Mouse (Mus musculus) layer of hippocampus, postnatal 10 days (tissue): Measurements from ENCODE around the gene Ogfod3. TPM values are rescaled to one million over a fixed set of nuclear protein-coding genes. Genes with fewer than 3 reads are reported as not detected.

ENCODE experiments used
- DNase-seq, 2 experiments: peaks; one replicate each; pipeline ENCODE4 v3.0.0; 2021; ENCODE audit warnings: low spot score in 2 of 2
- long read RNA-seq: library from polyadenylated mRNA; stranded (forward); transcript quantifications from one replicate; pipeline ENCODE4 v2.0.0, GENCODE M21; 2023
- total RNA-seq, 2 experiments: library from RNA; stranded (reverse); gene quantifications; 2 replicates each; pipeline ENCODE4 v1.2.3; 2021

The Ogfod3 gene
- total RNA-seq = 1 to 10 TPM; 7.4 to 9.5 TPM
- long read RNA-seq, transcript Ogfod3-201 (9 exons, 1,308 nt) = major isoform, 22 of 24 reads
- long read RNA-seq, partial matches to known transcripts = 0 of 24 reads
- long read RNA-seq, other reads (novel, unspliced or antisense) = 2 of 24 reads

DNA sequence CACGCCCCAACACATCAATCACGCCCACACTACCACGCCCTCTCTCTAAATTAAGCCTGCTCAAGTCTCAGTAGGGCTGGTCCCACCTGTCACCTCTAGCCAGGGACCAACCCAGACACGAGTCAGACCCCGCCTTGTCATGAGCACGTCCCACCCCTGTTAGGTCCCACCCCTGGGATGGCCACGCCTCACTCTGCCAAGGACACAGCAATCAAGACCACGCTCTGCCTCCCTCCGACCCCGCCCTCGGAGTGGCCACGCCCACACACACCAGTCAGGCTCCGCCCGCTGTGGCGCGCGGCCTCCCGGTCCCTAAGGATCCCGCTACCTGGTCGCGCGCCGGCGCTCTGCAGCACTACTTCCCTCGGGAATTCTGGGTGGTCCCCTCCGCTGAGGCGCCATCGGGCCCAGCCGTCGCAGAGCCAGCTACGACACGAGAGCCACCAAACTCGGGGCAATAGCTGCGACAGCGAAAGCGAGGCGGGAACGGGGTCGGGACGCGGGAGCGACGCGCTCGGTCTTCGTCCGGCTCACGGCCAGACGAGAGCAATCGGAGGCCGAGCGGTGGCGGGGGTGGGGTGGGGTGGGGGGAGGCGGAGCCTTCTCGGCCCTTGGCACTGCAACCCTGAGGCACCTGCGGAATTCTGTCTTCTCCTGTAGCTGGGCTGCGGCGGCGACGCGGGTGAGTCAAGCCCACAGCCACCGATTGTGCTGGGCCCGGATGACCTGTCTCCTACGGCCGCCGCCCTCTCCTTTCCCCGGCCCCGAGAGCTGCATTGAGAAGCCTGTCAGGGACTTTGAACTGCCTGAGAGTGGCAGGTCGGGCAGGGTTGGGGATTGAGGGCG, at the start of gene Ogfod3, which contains the start of gene Hexdc:
Gene Ogfod3 (minus strand): TSS at position 551 of the 846 bp plus-strand sequence.
Gene Hexdc (plus strand): TSS at position 273 of the 846 bp plus-strand sequence.
- peak; percentile 94 to 95 for DNase-seq

DNA sequence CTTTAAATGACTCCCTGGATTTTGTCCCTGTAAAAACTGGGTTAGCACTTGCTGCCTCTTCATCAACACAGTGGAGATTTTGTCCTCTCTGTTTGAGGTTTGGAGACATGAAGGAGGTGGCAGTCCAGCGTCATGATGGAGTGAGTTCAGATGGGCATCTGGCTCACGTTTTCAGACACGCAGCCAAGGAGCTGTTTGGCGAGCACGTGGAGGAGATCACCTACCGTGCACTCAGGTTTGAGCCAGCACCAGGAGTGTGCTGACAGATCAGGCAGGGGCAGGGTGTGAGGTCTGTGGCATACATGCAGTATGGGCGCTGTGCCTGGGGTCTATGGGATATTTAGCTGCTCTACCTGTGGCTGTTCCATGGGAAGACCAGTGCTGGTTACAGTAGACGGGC, 45.7 kb upstream of the Ogfod3 start:
- no peak for DNase-seq

DNA sequence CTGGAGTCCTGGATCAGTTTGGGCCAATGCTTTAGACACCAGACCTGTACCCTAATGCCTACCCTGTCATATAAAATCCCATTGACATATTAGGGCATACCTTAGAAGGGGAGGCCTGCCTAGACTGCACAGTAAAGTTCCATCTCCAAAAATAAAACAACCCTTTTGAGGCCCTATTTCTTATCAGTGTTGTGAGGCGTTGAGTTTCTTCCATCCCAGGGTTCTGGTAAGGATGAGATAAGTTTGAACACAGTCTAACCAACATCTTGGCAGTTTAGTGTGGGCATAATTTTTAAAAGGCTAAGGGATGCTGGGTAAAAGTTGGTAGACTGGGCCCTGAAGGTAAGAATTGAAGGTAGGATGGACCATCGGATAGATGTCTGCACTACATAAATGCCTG, 35.2 kb upstream of the Ogfod3 start:
- no peak for DNase-seq

- DNase-seq = no peak
These were observed 33.0 kb upstream of the Ogfod3 start for GRCm38 (mm10) chr11:121237345-121238128.

- DNase-seq = peak; percentile 95 to 97
These were observed 32.2 kb upstream of the Ogfod3 start, which contains the start of gene Narf for GRCm38 (mm10) chr11:121236564-121237344. Narf (plus strand) TSS chr11:121237253.

- DNase-seq = peak; percentile 38 to 49
These were observed 31.1 kb upstream of the Ogfod3 start for GRCm38 (mm10) chr11:121235475-121236238.

DNA sequence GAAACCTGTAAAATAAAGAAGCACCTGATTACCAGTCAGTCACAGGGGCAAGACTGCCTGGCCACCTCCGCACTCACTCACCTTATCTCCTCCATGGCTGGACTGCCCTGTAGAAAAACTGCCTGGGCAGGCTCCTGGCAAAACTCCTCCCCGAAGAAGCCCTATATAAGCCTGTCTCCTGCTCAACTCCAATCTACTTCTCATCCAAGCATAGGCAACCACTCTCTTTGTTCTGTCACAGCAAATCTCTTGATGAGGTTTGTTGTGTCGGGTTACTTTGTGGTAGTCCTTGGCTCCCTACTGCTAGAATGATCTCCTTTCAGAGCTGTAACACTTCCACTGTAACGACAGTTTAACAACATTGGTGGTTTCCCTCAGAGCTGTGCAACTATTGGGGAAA, 28.2 kb upstream of the Ogfod3 start:
- DNase-seq = no peak

DNA sequence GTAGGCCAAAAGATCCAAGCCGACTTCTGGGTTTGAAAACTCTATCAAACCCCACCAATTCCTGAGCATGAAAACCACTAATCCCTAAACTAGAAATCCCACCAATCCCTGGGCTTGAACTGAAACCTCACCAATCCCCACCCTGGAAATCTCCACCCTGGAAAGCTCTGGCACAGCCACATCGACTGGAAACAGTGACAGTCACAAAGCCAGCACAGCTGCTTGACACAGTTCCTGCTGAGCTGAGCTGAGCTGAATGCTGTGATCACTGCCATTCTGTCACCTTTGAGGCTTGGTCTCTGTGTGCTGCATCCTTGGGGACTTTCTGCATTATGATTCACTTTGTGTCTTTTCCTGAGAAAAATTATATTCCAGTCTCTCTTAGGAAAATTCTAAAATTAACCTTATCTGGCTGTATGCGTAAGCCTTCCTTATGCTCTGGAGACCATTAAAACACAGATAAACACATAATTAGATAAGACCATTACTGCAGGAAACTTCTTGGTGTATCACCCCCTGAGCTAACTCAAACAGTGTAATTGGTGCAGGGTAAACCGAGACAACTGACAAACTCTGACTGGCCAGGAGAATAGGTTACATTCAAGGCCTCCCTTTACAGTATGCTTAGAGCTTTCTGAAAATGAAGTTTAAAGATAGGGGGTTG, 27.2 kb upstream of the Ogfod3 start:
- no peak for DNase-seq

- no peak for DNase-seq
These were observed 26.7 kb upstream of the Ogfod3 start for GRCm38 (mm10) chr11:121231191-121231590.

DNA sequence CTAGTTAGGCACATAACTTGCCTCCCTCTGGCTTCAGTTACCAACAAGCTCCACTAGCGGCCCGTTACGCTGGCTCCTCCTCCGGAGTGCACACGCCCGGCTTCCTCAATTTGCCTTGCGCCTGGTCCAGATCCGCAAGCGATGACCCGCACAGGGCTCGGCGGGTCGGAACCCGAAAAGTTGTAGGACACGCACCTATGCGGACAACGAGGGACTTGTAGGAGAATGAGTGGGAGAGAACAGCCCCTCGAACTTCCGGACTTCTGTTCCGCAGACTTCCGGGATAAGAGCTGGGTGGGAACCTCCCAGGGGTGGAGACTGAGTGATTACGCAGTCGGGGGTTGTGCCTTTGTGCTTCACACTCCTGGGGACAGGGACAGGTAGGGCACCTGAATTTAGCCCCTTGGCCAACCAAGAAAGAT, 24.5 kb upstream of the Ogfod3 start, which contains the start of gene Cybc1:
Gene Cybc1 (minus strand): TSS at position 305 of the 422 bp plus-strand sequence.
- peak; percentile 58 to 65 for DNase-seq

GRCm38 (mm10) chr11:121228129-121229017, 23.9 kb upstream of the Ogfod3 start:
- DNase-seq = no peak

GRCm38 (mm10) chr11:121221321-121222010, 17.0 kb upstream of the Ogfod3 start:
- no peak for DNase-seq

- DNase-seq = no peak
These were observed 16.3 kb upstream of the Ogfod3 start for GRCm38 (mm10) chr11:121220771-121221170.

- no peak for DNase-seq
These were observed 15.3 kb upstream of the Ogfod3 start for GRCm38 (mm10) chr11:121219776-121220175.

GRCm38 (mm10) chr11:121216831-121217230, 12.3 kb upstream of the Ogfod3 start:
- no peak for DNase-seq

DNA sequence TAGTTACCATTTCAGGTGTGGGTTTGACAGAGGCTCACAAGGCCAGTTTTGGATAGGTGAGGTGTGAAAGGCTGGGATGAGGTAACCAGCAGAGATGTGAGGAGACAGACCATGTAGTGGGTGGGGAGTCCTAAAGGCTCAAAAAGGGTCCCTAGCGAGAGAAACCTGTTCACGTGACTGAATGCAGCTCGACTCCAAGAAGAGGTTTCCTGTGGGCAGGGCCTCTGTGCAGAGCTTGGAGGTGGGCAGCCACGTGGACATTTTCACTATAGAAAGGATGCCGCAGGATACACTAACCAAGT, 701 bp downstream of the Ogfod3 start:
- no peak for DNase-seq

DNA sequence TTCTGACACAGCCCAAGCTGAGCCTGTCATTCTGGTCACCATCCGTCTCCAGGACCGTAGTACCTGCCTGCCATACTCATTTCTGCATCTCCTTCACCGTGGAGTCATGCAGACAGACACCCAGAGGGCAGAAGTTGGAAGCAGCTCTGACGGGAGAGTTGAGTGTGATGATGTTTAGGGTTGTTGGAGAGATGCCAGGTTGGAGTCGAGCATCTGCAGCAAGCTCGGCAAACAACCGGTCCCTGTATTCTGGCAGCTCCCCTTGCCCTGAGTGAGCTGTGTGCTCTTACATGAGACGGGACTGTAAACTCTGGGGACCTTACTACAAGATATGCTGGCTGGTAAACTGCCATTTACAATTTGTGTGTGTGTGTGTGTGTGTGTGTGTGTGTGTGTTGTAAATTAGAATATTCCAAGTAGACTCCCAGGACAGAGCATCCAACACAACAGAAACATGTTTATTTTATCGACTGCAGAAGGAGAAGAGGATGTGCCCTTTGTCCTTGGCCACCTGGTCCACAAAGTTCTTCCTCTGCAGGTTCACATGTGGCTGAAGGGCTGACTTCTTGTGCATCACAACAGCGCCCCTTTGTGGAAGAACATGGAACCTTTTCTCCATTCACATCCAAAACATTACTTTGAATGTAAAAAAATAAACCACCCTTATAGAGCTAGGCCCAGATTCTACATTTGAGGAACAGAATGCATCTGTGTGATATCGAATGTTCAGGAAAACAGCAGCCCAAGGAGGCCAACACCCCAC, 2.9 kb downstream of the Ogfod3 start:
- peak; percentile 42 to 50 for DNase-seq
